Mouse (Mus musculus) liver, adult 10 weeks (tissue): ENCODE measurements around the gene Olfr178. TPM values are rescaled to one million over a fixed set of nuclear protein-coding genes. Genes with fewer than 3 reads are reported as not detected.

ENCODE experiments used
- polyA plus RNA-seq: library from polyadenylated mRNA; stranded (reverse); fragments of 350-450 nt; fragmentation: Illumina TruSeq; extraction: RNeasy Lipid Tissue Mini Kit (QIAGEN cat#74804); gene quantifications from one replicate; pipeline ENCODE4 v1.2.3, GENCODE M21; 2014; ENCODE audit warnings: low read depth, low replicate concordance

Gene Olfr178
- not detected for polyA plus RNA-seq

DNA sequence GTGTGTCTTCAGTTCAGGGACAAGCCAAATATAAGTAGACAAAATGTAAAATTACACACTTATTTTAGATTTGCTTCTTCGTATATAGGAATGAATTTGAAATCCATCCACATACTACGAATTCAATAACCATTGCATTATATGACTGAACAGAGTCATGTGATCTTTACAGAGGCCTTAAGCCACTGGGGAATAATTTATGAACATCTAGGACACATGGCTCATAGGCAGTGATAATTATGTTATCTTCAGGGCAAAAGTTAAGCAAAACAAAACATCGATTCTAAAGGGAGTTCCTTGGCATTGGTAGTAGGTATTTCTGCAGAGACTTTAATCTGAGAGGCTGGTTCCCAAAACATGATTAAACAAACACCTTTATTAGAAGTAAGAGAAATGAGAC, at the start of gene Olfr178:
TSS of gene Olfr178 (minus strand) at position 101 of the 400 bp plus-strand sequence.

DNA sequence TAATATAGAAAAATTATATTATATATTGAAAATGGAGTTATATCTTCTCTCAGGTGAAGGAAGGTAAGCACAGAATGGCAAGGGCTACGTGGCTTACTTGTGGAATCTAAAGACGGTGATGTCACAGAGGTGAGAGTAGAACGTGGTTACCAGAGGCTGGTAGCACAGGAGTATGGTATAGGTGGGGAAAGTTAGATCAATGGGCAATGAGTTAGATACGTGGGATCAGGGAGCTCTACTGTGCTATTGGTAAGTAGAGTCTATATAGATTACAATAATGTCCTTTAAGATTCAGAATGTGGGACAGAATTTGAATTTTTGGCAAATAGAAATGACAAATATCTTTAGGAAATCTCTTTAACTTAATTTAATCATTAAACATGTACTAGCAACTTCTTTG, 37.4 kb upstream of the Olfr178 start, which contains the start of gene Olfr180:
TSS of gene Olfr180 (minus strand) at position 101 of the 400 bp plus-strand sequence.

DNA sequence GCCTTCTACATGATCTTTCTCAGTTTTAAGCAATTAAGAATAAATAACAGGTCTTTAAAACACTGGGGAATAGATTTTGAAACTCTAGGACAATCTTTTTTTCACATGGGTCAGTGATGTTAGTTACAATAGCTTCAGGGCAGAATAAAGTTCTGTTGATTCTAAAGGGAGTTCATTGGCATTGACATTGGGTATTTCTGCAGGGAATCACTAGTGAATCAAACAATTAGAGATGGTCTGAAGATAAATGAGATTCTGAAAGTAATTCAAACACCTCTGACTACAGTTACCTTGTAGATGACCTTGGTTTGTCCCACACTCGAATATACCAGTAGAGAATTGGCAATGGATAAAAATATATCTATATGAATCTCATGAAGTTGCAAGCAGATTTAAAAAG, 36.8 kb upstream of the Olfr178 start, which contains the start of gene Olfr181:
TSS of gene Olfr181 (minus strand) at position 101 of the 400 bp plus-strand sequence.

DNA sequence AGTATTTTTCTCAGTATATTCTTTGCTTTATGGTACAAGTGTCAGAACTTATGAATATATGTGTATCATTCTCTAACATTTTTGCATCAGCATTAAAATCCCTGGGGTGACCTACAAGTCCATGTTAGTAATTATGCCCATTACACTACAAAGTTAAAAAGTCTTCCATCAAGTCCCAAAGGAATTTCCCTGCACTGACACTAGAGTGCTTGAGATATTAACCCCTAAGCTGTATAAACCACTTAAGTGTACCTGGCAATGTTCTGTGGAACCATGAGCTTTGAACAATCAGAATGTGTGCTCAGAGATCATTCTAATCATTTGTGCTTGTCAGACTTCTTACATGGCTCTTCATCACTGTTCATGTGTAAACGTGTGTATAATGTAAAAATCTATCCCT, 17.2 kb downstream of the Olfr178 start, which contains the start of gene Olfr177:
TSS of gene Olfr177 (minus strand) at position 101 of the 400 bp plus-strand sequence.

Other genes with a start within 250 kb of the Olfr178 start
- 187 TPM for gene Cpox, start 221.8 kb downstream of the Olfr178 start, polyA plus RNA-seq
- not detected for gene Gpr15, start 173.0 kb downstream of the Olfr178 start, polyA plus RNA-seq
- 39.4 TPM for gene Cldnd1, start 164.2 kb downstream of the Olfr178 start, polyA plus RNA-seq
- not detected for gene Olfr172, start 128.9 kb downstream of the Olfr178 start, polyA plus RNA-seq
- not detected for gene Olfr173, start 91.8 kb downstream of the Olfr178 start, polyA plus RNA-seq
- not detected for gene Olfr175-ps1, start 65.3 kb downstream of the Olfr178 start, polyA plus RNA-seq
- not detected for gene Olfr177, start 17.3 kb downstream of the Olfr178 start, polyA plus RNA-seq
- not detected for gene Olfr181, start 36.7 kb upstream of the Olfr178 start, polyA plus RNA-seq
- not detected for gene Olfr180, start 37.3 kb upstream of the Olfr178 start, polyA plus RNA-seq
- not detected for gene Olfr183, start 103.3 kb upstream of the Olfr178 start, polyA plus RNA-seq
- not detected for gene Olfr186, start 138.2 kb upstream of the Olfr178 start, polyA plus RNA-seq
- gene Olfr187, start 147.7 kb upstream of the Olfr178 start, polyA plus RNA-seq: not detected
- gene Olfr190, start 185.9 kb upstream of the Olfr178 start, polyA plus RNA-seq: not detected
- not detected for gene Olfr191, start 197.8 kb upstream of the Olfr178 start, polyA plus RNA-seq
- gene Olfr193, start 219.8 kb upstream of the Olfr178 start, polyA plus RNA-seq: not detected
- not detected for gene Olfr194, start 229.0 kb upstream of the Olfr178 start, polyA plus RNA-seq